ENCODE assay signal across 18 mouse cellular contexts in genomic region chr2:159646595-159646994, GRCm38 (mm10).
A peak's percentile ranks its signal among the peaks of the same experiment; 100 is the strongest.
DNase-seq lines count a peak whose midpoint lies in the region; ATAC-seq and TF ChIP-seq lines count a peak whose summit lies in the region.
"Had no signal": no experiment of that assay in that cellular context is flagged by ENCODE, and none has a peak within 500 bp of the region (broad histone marks: within the 10 kb centered on the region; RNA-seq: fewer than 3 reads in every experiment).

No protein-coding gene starts in this region.

- H3K9me3 ChIP-seq in stomach, postnatal 0 days (ENCODE audit: control insufficient read depth, low read length), result no peaks in the 10 kb centered on the region
- H3K9me3 ChIP-seq: forebrain, embryonic 12.5 days; heart, embryonic 10.5 days; midbrain, embryonic 15.5 days had no signal

- H3K36me3 ChIP-seq in liver, adult 2 months (ENCODE audit: control insufficient read depth, insufficient read depth, low read length), result no peaks in the 10 kb centered on the region
- no peaks in the 10 kb centered on the region for H3K36me3 ChIP-seq in stomach, postnatal 0 days (ENCODE audit: control insufficient read depth, insufficient read depth, low read length)
- H3K36me3 ChIP-seq: forebrain, embryonic 12.5 days; heart, embryonic 10.5 days; midbrain, embryonic 15.5 days had no signal

- no peak overlapping the region for H3K4me2 ChIP-seq in stomach, postnatal 0 days (replicated peaks; ENCODE audit: low read depth)
- H3K4me2 ChIP-seq: forebrain, embryonic 12.5 days; liver, embryonic 11.5 days; midbrain, embryonic 15.5 days had no signal

- intact Hi-C loops in heart, postnatal 14 days (cut with DNase I), result loop anchor here (5.0 kb wide), 1 partner anchor 721 kb away; the partner anchor contains the start of gene Mafb

- TF ChIP-seq EP300 in stomach, postnatal 0 days (optimal IDR thresholded peaks at IDR 0.05), result no peak

- no peaks in the 10 kb centered on the region for H3K27me3 ChIP-seq in liver, adult 2 months (ENCODE audit: control insufficient read depth, insufficient read depth, low read length)
- no peaks in the 10 kb centered on the region for H3K27me3 ChIP-seq in stomach, postnatal 0 days (ENCODE audit: control insufficient read depth, insufficient read depth, low read length)
- H3K27me3 ChIP-seq: forebrain, embryonic 12.5 days; midbrain, embryonic 15.5 days had no signal

- no peak overlapping the region for H3K4me3 ChIP-seq in liver, adult 2 months (ENCODE audit: insufficient read depth, low read depth, low read length)
- no peak overlapping the region for H3K4me3 ChIP-seq in stomach, postnatal 0 days (ENCODE audit: low read depth, low read length)
- H3K4me3 ChIP-seq: forebrain, embryonic 12.5 days; heart, embryonic 10.5 days; layer of hippocampus, adult 2 months; midbrain, embryonic 15.5 days; myocyte had no signal

- no peaks in the 10 kb centered on the region for H3K79me2 ChIP-seq in liver, adult 2 months (ENCODE audit: control insufficient read depth, insufficient read depth, low read length)

- no peak for TF ChIP-seq CTCF in liver, adult 2 months (IDR thresholded peaks at IDR 0.05; ENCODE audit: low read depth, low read length)
- TF ChIP-seq CTCF in stomach, postnatal 0 days (IDR thresholded peaks at IDR 0.05; ENCODE audit: low read depth), result no peak

- TF ChIP-seq POLR2A in liver, adult 2 months (IDR thresholded peaks at IDR 0.05; ENCODE audit: extremely low read depth, insufficient read depth, low read length), result no peak

- WGBS in liver, adult 2 months, result 90% methylated on average over 2 of the region's 2 CpGs
- WGBS in stomach, postnatal 0 days, result 65% methylated on average over 2 of the region's 2 CpGs

- H3K4me1 ChIP-seq in liver, adult 2 months (ENCODE audit: control insufficient read depth, insufficient read depth, low read length), result no peaks in the 10 kb centered on the region
- H3K4me1 ChIP-seq in stomach, postnatal 0 days (replicated peaks; ENCODE audit: control insufficient read depth, insufficient read depth), result no peaks in the 10 kb centered on the region
- H3K4me1 ChIP-seq: forebrain, embryonic 12.5 days; heart, embryonic 10.5 days; midbrain, embryonic 15.5 days had no signal

- ATAC-seq in megakaryocyte, adult 5-6 weeks (ENCODE audit: poor library complexity, severe bottlenecking), result peak; percentile 92
- ATAC-seq in stomach, postnatal 0 days (ENCODE audit: low FRiP score, low TSS enrichment), result no peak
- ATAC-seq: hindbrain, embryonic 16.5 days; intestine, embryonic 16.5 days; midbrain, embryonic 15.5 days had no signal

- no peak overlapping the region for H3K27ac ChIP-seq in liver, adult 2 months (replicated peaks; ENCODE audit: insufficient read depth, low read depth, low read length)
- H3K27ac ChIP-seq in stomach, postnatal 0 days (replicated peaks), result no peak overlapping the region
- H3K27ac ChIP-seq: forebrain, embryonic 12.5 days; heart, embryonic 10.5 days; layer of hippocampus, adult 2 months; midbrain, embryonic 15.5 days had no signal

- DNase-seq in heart, adult 18-20 months, result peak; percentile 25 to 57
- no peak for DNase-seq in heart, postnatal 14 days
- DNase-seq in liver, adult 2 months (ENCODE audit: extremely low read depth, low read depth, low spot score), result peak; percentile 8
- no peak for DNase-seq in liver
- DNase-seq in kidney, postnatal 4 days, result peak; percentile 49 to 53
- DNase-seq in ovary, postnatal 10 days (ENCODE audit: low spot score), result no peak
- DNase-seq in stomach, postnatal 0 days (ENCODE audit: low spot score), result no peak
- DNase-seq: cerebellum, adult 8-10 months; thymus, adult 18-20 months had no signal

- H3K9ac ChIP-seq in liver, adult 2 months (ENCODE audit: low read depth, low read length), result no peak overlapping the region
- no peak overlapping the region for H3K9ac ChIP-seq in stomach, postnatal 0 days (ENCODE audit: low read length)
- H3K9ac ChIP-seq: forebrain, embryonic 12.5 days; midbrain, embryonic 15.5 days had no signal

Comparison
In these comparisons a context has a peak if more than half of its experiments do, and no peak if none do; other contexts are left out.
1. DNase-seq: peak in heart, adult 18-20 months (2 of 2), liver, adult 2 months (single experiment) and kidney, postnatal 4 days (2 of 2); none in heart, postnatal 14 days (0 of 2), liver (single experiment), ovary, postnatal 10 days (single experiment) and stomach, postnatal 0 days (single experiment).